In the genomic region with DNA sequence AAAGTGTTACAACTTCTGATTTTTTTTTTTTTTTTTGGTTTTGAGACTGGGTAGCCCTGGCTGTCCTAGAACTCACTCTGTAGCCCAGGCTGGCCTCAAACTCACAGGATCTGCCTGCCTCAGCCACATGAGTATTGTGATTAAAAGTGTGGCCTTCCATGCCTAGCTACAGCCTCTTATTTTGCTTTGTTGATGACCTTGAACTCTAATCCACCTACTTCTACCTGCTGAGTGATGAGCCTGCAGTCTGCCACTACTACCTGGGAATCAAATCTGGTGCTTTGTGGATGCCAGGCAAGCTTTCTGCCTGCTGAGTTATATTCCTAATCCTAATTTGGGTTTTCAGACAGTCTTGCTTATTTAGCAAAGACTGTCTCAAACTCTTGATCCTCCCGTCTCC, we compare ENCODE assay signal across 26 mouse cellular contexts. TPM values are rescaled to one million over a fixed set of nuclear protein-coding genes. Genes with fewer than 3 reads are reported as not detected.
DNase-seq lines count a peak whose midpoint lies in the region; ATAC-seq and TF ChIP-seq lines count a peak whose summit lies in the region.
"Had no signal": no experiment of that assay in that cellular context is flagged by ENCODE, and none has a peak within 500 bp of the region (broad histone marks: within the 10 kb centered on the region; RNA-seq: fewer than 3 reads in every experiment).

No protein-coding gene starts in this region.

- no peak for TF ChIP-seq CTCF in hindbrain, postnatal 0 days (IDR thresholded peaks at IDR 0.05; ENCODE audit: low read depth)
- TF ChIP-seq CTCF in midbrain, postnatal 0 days (IDR thresholded peaks at IDR 0.05): no peak

- H3K4me2 ChIP-seq in hindbrain, postnatal 0 days (ENCODE audit: low read depth, low read length): peak overlapping the region; percentile 98; the same call in 1 of the 2 replicates
- H3K4me2 ChIP-seq in hindbrain, embryonic 12.5 days (replicated peaks): no peak overlapping the region
- peak overlapping the region; percentile 88; the same call in 1 of the 2 replicates for H3K4me2 ChIP-seq in midbrain, postnatal 0 days (ENCODE audit: low read depth, low read length, poor library complexity, severe bottlenecking)
- no peak overlapping the region for H3K4me2 ChIP-seq in midbrain, embryonic 13.5 days (replicated peaks)
- H3K4me2 ChIP-seq: embryonic facial prominence, embryonic 15.5 days; heart, embryonic 13.5 days had no signal

- H3K27me3 ChIP-seq in hindbrain, postnatal 0 days (ENCODE audit: insufficient read depth, low read length): no peaks in the 10 kb centered on the region
- H3K27me3 ChIP-seq in hindbrain, embryonic 12.5 days: no peaks in the 10 kb centered on the region
- no peaks in the 10 kb centered on the region for H3K27me3 ChIP-seq in midbrain, postnatal 0 days (ENCODE audit: insufficient read depth, low read length)
- no peaks in the 10 kb centered on the region for H3K27me3 ChIP-seq in midbrain, embryonic 13.5 days
- H3K27me3 ChIP-seq: embryonic facial prominence, embryonic 15.5 days; forebrain, embryonic 15.5 days; heart, embryonic 13.5 days had no signal

- H3K9ac ChIP-seq in hindbrain, postnatal 0 days (replicated peaks; ENCODE audit: low read length): no peak overlapping the region
- H3K9ac ChIP-seq in hindbrain, embryonic 12.5 days: no peak overlapping the region
- no peak overlapping the region for H3K9ac ChIP-seq in midbrain, postnatal 0 days (replicated peaks; ENCODE audit: low read length, poor library complexity, severe bottlenecking)
- no peak overlapping the region for H3K9ac ChIP-seq in midbrain, embryonic 13.5 days (replicated peaks)
- H3K9ac ChIP-seq: embryonic facial prominence, embryonic 15.5 days; forebrain, embryonic 15.5 days; heart, embryonic 13.5 days had no signal

- DNase-seq in hindbrain, postnatal 0 days (ENCODE audit: low spot score): no peak
- no peak for DNase-seq in midbrain, postnatal 0 days (ENCODE audit: low spot score)
- peak; percentile 56 for DNase-seq in ES-CJ7 (ENCODE audit: low read depth, low spot score)
- peak; percentile 35 for DNase-seq in brain, adult 2 months (ENCODE audit: low read depth, low spot score)
- DNase-seq in urinary bladder, postnatal 4 days (ENCODE audit: low spot score in 2 of 2): no peak
- DNase-seq: adrenal gland, postnatal 14 days; B cell, adult 2 months; cerebellum, adult 8-10 months; embryo, embryonic 11 days; gastrocnemius, postnatal 36 days; heart, adult 11 months; heart, postnatal 36 days had no signal

- no peaks in the 10 kb centered on the region for H3K36me3 ChIP-seq in hindbrain, postnatal 0 days (ENCODE audit: insufficient read depth, low read length)
- no peaks in the 10 kb centered on the region for H3K36me3 ChIP-seq in hindbrain, embryonic 12.5 days
- no peaks in the 10 kb centered on the region for H3K36me3 ChIP-seq in midbrain, postnatal 0 days (ENCODE audit: insufficient read depth, low read length)
- no peaks in the 10 kb centered on the region for H3K36me3 ChIP-seq in midbrain, embryonic 13.5 days
- H3K36me3 ChIP-seq: embryonic facial prominence, embryonic 15.5 days; forebrain, embryonic 15.5 days; heart, embryonic 13.5 days had no signal

- H3K27ac ChIP-seq in hindbrain, postnatal 0 days: no peak overlapping the region
- H3K27ac ChIP-seq in hindbrain, embryonic 12.5 days: no peak overlapping the region
- no peak overlapping the region for H3K27ac ChIP-seq in midbrain, postnatal 0 days (ENCODE audit: low read depth, low read length)
- H3K27ac ChIP-seq in midbrain, embryonic 13.5 days: no peak overlapping the region
- H3K27ac ChIP-seq: embryonic facial prominence, embryonic 15.5 days; forebrain, embryonic 15.5 days; heart, embryonic 13.5 days had no signal

- ATAC-seq in hindbrain, postnatal 0 days: no peak
- no peak for ATAC-seq in hindbrain, embryonic 12.5 days (ENCODE audit: low FRiP score)
- no peak for ATAC-seq in midbrain, postnatal 0 days (ENCODE audit: low FRiP score)
- no peak for ATAC-seq in midbrain, embryonic 13.5 days
- ATAC-seq: activated CD4-positive, CD25-positive, alpha-beta regulatory T cell, adult 4 months; CD4-positive, CD25-positive, alpha-beta regulatory T cell, adult 4 months; forebrain, embryonic 15.5 days; hindbrain, embryonic 16.5 days had no signal

- H3K4me3 ChIP-seq in hindbrain, postnatal 0 days (ENCODE audit: low read length): no peak overlapping the region
- H3K4me3 ChIP-seq in hindbrain, embryonic 12.5 days: no peak overlapping the region
- H3K4me3 ChIP-seq in midbrain, postnatal 0 days (ENCODE audit: low read depth, low read length): no peak overlapping the region
- H3K4me3 ChIP-seq in midbrain, embryonic 13.5 days (replicated peaks): no peak overlapping the region
- H3K4me3 ChIP-seq: embryonic facial prominence, embryonic 15.5 days; erythroblast, embryonic 14.5 days; forebrain, embryonic 15.5 days; heart, embryonic 13.5 days had no signal

- H3K4me1 ChIP-seq in hindbrain, postnatal 0 days (ENCODE audit: insufficient read depth, low read length): peaks cover 13% of the 10 kb centered on the region; the same call in 1 of the 2 replicates
- peaks cover 19% of the 10 kb centered on the region for H3K4me1 ChIP-seq in hindbrain, embryonic 12.5 days
- peaks cover 4% of the 10 kb centered on the region; the same call in 1 of the 2 replicates for H3K4me1 ChIP-seq in midbrain, postnatal 0 days (ENCODE audit: insufficient read depth, low read length)
- H3K4me1 ChIP-seq in midbrain, embryonic 13.5 days (replicated peaks): peaks cover 39% of the 10 kb centered on the region

- H3K9me3 ChIP-seq in hindbrain, postnatal 0 days (ENCODE audit: low read length): no peaks in the 10 kb centered on the region
- no peaks in the 10 kb centered on the region for H3K9me3 ChIP-seq in hindbrain, embryonic 12.5 days (replicated peaks)
- no peaks in the 10 kb centered on the region for H3K9me3 ChIP-seq in midbrain, postnatal 0 days (ENCODE audit: low read length)
- H3K9me3 ChIP-seq in midbrain, embryonic 13.5 days: no peaks in the 10 kb centered on the region
- H3K9me3 ChIP-seq: embryonic facial prominence, embryonic 15.5 days; forebrain, embryonic 15.5 days; heart, embryonic 13.5 days had no signal

- WGBS in hindbrain, postnatal 0 days: 91% methylated on average over 1 of the region's 1 CpGs
- WGBS in hindbrain, embryonic 12.5 days: 94% methylated on average over 1 of the region's 1 CpGs
- 84% methylated on average over 1 of the region's 1 CpGs for WGBS in midbrain, postnatal 0 days
- 85% methylated on average over 1 of the region's 1 CpGs for WGBS in midbrain, embryonic 13.5 days

RNA-seq across cellular contexts. Expression of a gene that starts 3.4 kb away (rescaled TPM):
- 141 and 156 TPM in 2 replicates for total RNA-seq in hindbrain, postnatal 0 days (2014; rRNA removed)
- 29.9 and 31.8 TPM in 2 replicates for polyA plus RNA-seq in hindbrain, postnatal 0 days (2015; fragmentation: Nextera tagmentation; extraction: Ambion mirVana)
- 17.7 and 20.4 TPM in 2 replicates for polyA plus RNA-seq in hindbrain, embryonic 12.5 days (2016; fragmentation: Nextera tagmentation; extraction: Ambion mirVana)
- total RNA-seq in midbrain, postnatal 0 days (2014; rRNA removed): 138 and 160 TPM in 2 replicates
- 34.8 and 40.2 TPM in 2 replicates for polyA plus RNA-seq in midbrain, postnatal 0 days (2015; fragmentation: Nextera tagmentation; extraction: Ambion mirVana)
- 21.5 and 22.1 TPM in 2 replicates for polyA plus RNA-seq in midbrain, embryonic 13.5 days (2015; fragmentation: Nextera tagmentation; extraction: Ambion mirVana)

RNA-seq across cellular contexts. Expression of a gene that starts 43.9 kb away (rescaled TPM):
- not detected in 2 replicates for total RNA-seq in hindbrain, postnatal 0 days (2014; rRNA removed)
- polyA plus RNA-seq in hindbrain, postnatal 0 days (2015; fragmentation: Nextera tagmentation; extraction: Ambion mirVana): 0.19 and 0.39 TPM in 2 replicates
- 1.1 and 1.7 TPM in 2 replicates for polyA plus RNA-seq in hindbrain, embryonic 12.5 days (2016; fragmentation: Nextera tagmentation; extraction: Ambion mirVana)
- 0.99 TPM in 1 of 2 replicates, not detected in the other for total RNA-seq in midbrain, postnatal 0 days (2014; rRNA removed)
- polyA plus RNA-seq in midbrain, postnatal 0 days (2015; fragmentation: Nextera tagmentation; extraction: Ambion mirVana): 0.21 TPM in 1 of 2 replicates, not detected in the other
- not detected in 2 replicates for polyA plus RNA-seq in midbrain, embryonic 13.5 days (2015; fragmentation: Nextera tagmentation; extraction: Ambion mirVana)
- total RNA-seq: adrenal gland, adult 18-20 months; adrenal gland, postnatal 14 days; common myeloid progenitor, adult 5-6 weeks; gastrocnemius, adult 8-10 months; gastrocnemius, postnatal 36 days; heart, postnatal 36 days; MEL had no signal
- polyA plus RNA-seq: activated CD4-positive, CD25-positive, alpha-beta regulatory T cell, adult 4 months; CD4-positive, CD25-positive, alpha-beta regulatory T cell, adult 4 months; erythroblast, embryonic 14.5 days; forebrain, embryonic 15.5 days; heart, postnatal 0 days had no signal

Comparison
In these comparisons a context has a peak if more than half of its experiments do, and no peak if none do; other contexts are left out.
1. H3K4me2 ChIP-seq: peak in hindbrain, postnatal 0 days (single experiment) and midbrain, postnatal 0 days (single experiment); none in hindbrain, embryonic 12.5 days (single experiment) and midbrain, embryonic 13.5 days (single experiment).
2. DNase-seq: peak in ES-CJ7 (single experiment) and brain, adult 2 months (single experiment); none in hindbrain, postnatal 0 days (single experiment), midbrain, postnatal 0 days (single experiment) and urinary bladder, postnatal 4 days (0 of 2).